Mouse (Mus musculus) CD8-positive naive resting alpha-beta T cell, adult 2 months (primary cell): ENCODE results near the gene Iqcf5.

Experiments used
- DNase-seq, 2 experiments: peaks; one replicate each; pipeline ENCODE4 v3.0.0; 2022; ENCODE audit warnings: low read depth in 2 of 2, low spot score in 2 of 2

Iqcf5 gene

GRCm38 (mm10) chr9:106514273-106514672 is at the start of gene Iqcf5:
Iqcf5 (plus strand) TSS chr9:106514573.
- DNase-seq, result no peak

GRCm38 (mm10) chr9:106464751-106465541 is 49.4 kb upstream of the Iqcf5 start:
- no peak for DNase-seq

GRCm38 (mm10) chr9:106465571-106466200 is 48.7 kb upstream of the Iqcf5 start, which contains the start of gene Gpr62:
Gpr62 (minus strand) TSS chr9:106465938.
- DNase-seq, result no peak

GRCm38 (mm10) chr9:106466721-106467120 is 47.7 kb upstream of the Iqcf5 start:
- DNase-seq, result no peak

GRCm38 (mm10) chr9:106467746-106468145 is 46.6 kb upstream of the Iqcf5 start:
- DNase-seq, result no peak

- no peak for DNase-seq
Measured at GRCm38 (mm10) chr9:106469317-106469716, 45.1 kb upstream of the Iqcf5 start.

- DNase-seq, result no peak
Measured at GRCm38 (mm10) chr9:106469776-106470175, 44.6 kb upstream of the Iqcf5 start.

- no peak for DNase-seq
Measured at GRCm38 (mm10) chr9:106470991-106471750, 43.2 kb upstream of the Iqcf5 start.

GRCm38 (mm10) chr9:106471892-106472291 is 42.5 kb upstream of the Iqcf5 start:
- no peak for DNase-seq

- DNase-seq, result no peak
Measured at GRCm38 (mm10) chr9:106472321-106472720, 42.1 kb upstream of the Iqcf5 start.

- DNase-seq, result no peak
Measured at GRCm38 (mm10) chr9:106473081-106473752, 41.2 kb upstream of the Iqcf5 start.

- DNase-seq, result no peak
Measured at GRCm38 (mm10) chr9:106473753-106474105, 40.6 kb upstream of the Iqcf5 start.

GRCm38 (mm10) chr9:106474456-106474855 is 39.9 kb upstream of the Iqcf5 start:
- DNase-seq, result peak; percentile 54 to 63

GRCm38 (mm10) chr9:106475046-106475445 is 39.3 kb upstream of the Iqcf5 start:
- DNase-seq, result no peak

GRCm38 (mm10) chr9:106475663-106476001 is 38.7 kb upstream of the Iqcf5 start, which contains the start of gene Rrp9:
Rrp9 (plus strand) TSS chr9:106475963.
- DNase-seq, result no peak

- DNase-seq, result peak; percentile 40 to 58
Measured at GRCm38 (mm10) chr9:106476002-106476923, 38.1 kb upstream of the Iqcf5 start.

- DNase-seq, result peak; percentile 97 to 99
Measured at GRCm38 (mm10) chr9:106476924-106477484, 37.4 kb upstream of the Iqcf5 start, which contains the start of gene Parp3. Parp3 (minus strand) TSS chr9:106476949.

GRCm38 (mm10) chr9:106477649-106478048 is 36.7 kb upstream of the Iqcf5 start:
- DNase-seq, result no peak

- DNase-seq, result no peak
Measured at GRCm38 (mm10) chr9:106478101-106478500, 36.3 kb upstream of the Iqcf5 start.

- DNase-seq, result no peak
Measured at GRCm38 (mm10) chr9:106480541-106480940, 33.8 kb upstream of the Iqcf5 start.
